Comparison of ENCODE assay signal across 24 mouse cellular contexts in genomic region chr4:141528938-141529337, GRCm38 (mm10). TPM values are rescaled to one million over a fixed set of nuclear protein-coding genes. Genes with fewer than 3 reads are reported as not detected.
A peak's percentile ranks its signal among the peaks of the same experiment; 100 is the strongest.
DNase-seq lines count a peak whose midpoint lies in the region; ATAC-seq and TF ChIP-seq lines count a peak whose summit lies in the region.
"Had no signal": no experiment of that assay in that cellular context is flagged by ENCODE, and none has a peak within 500 bp of the region (broad histone marks: within the 10 kb centered on the region; RNA-seq: fewer than 3 reads in every experiment).

No protein-coding gene starts in this region.

- H3K9ac ChIP-seq in intestine, embryonic 15.5 days: no peak overlapping the region
- H3K9ac ChIP-seq in intestine, embryonic 16.5 days (ENCODE audit: low read depth, low read length): no peak overlapping the region
- no peak overlapping the region for H3K9ac ChIP-seq in lung, postnatal 0 days (replicated peaks; ENCODE audit: low read depth)
- H3K9ac ChIP-seq: embryonic facial prominence, embryonic 15.5 days; forebrain, embryonic 12.5 days; forebrain, postnatal 0 days; hindbrain, embryonic 13.5 days; limb, embryonic 13.5 days; stomach, embryonic 15.5 days had no signal

- no peaks in the 10 kb centered on the region for H3K9me3 ChIP-seq in intestine, embryonic 15.5 days
- H3K9me3 ChIP-seq in intestine, embryonic 16.5 days (ENCODE audit: control insufficient read depth, low read length): no peaks in the 10 kb centered on the region
- H3K9me3 ChIP-seq in lung, postnatal 0 days (ENCODE audit: low read length): no peaks in the 10 kb centered on the region
- H3K9me3 ChIP-seq: embryonic facial prominence, embryonic 10.5 days; embryonic facial prominence, embryonic 15.5 days; forebrain, embryonic 12.5 days; G1E; hindbrain, embryonic 13.5 days; limb, embryonic 13.5 days; stomach, embryonic 15.5 days had no signal

- no peak overlapping the region for H3K4me2 ChIP-seq in intestine, embryonic 15.5 days (replicated peaks)
- no peak overlapping the region for H3K4me2 ChIP-seq in intestine, embryonic 16.5 days (ENCODE audit: low read depth, low read length)
- H3K4me2 ChIP-seq in lung, postnatal 0 days (replicated peaks; ENCODE audit: low read depth, low read length): no peak overlapping the region
- H3K4me2 ChIP-seq: embryonic facial prominence, embryonic 15.5 days; forebrain, embryonic 12.5 days; hindbrain, embryonic 13.5 days; limb, embryonic 13.5 days; midbrain, embryonic 11.5 days; stomach, embryonic 15.5 days had no signal

- H3K27me3 ChIP-seq in intestine, embryonic 15.5 days (replicated peaks): no peaks in the 10 kb centered on the region
- H3K27me3 ChIP-seq in intestine, embryonic 16.5 days (replicated peaks; ENCODE audit: control insufficient read depth, insufficient read depth, low read length): no peaks in the 10 kb centered on the region
- no peaks in the 10 kb centered on the region for H3K27me3 ChIP-seq in lung, postnatal 0 days (replicated peaks; ENCODE audit: insufficient read depth, low read length)
- H3K27me3 ChIP-seq: embryonic facial prominence, embryonic 15.5 days; forebrain, embryonic 12.5 days; hindbrain, embryonic 13.5 days; limb, embryonic 13.5 days; stomach, embryonic 15.5 days had no signal

- WGBS in intestine, embryonic 15.5 days: 87% methylated on average over 11 of the region's 11 CpGs
- WGBS in intestine, embryonic 16.5 days: 89% methylated on average over 11 of the region's 11 CpGs
- WGBS in lung, postnatal 0 days: 89% methylated on average over 11 of the region's 11 CpGs

- ATAC-seq in intestine, embryonic 15.5 days: peak; percentile 52; the same call in 1 of the 2 replicates
- no peak for ATAC-seq in intestine, embryonic 16.5 days
- no peak for ATAC-seq in lung, postnatal 0 days
- ATAC-seq: forebrain, postnatal 0 days; midbrain, embryonic 16.5 days had no signal

- peak; percentile 12; the same call in 1 of the 2 replicates for TF ChIP-seq CTCF in lung, postnatal 0 days (IDR thresholded peaks at IDR 0.05)

- intact Hi-C loops in left cerebral cortex, postnatal 10 days (cut with DNase I): no loop called here

- DNase-seq in lung, postnatal 0 days (ENCODE audit: low spot score): no peak
- DNase-seq in lung, postnatal 25 days (ENCODE audit: low spot score): no peak
- DNase-seq in ZHBTc4 (ENCODE audit: low read depth, low spot score): peak; percentile 70
- no peak for DNase-seq in kidney, adult 11 months
- no peak for DNase-seq in left cerebral cortex, postnatal 10 days (ENCODE audit: extremely low spot score in 1 of 2, low spot score in 2 of 2)
- DNase-seq: B cell, adult 2 months; cerebellum, adult 2 months; cerebellum, postnatal 14 days; forebrain, postnatal 0 days; kidney, adult 9 months; kidney, postnatal 10 days; right cerebral cortex, postnatal 25 days; thymus, postnatal 14 days had no signal

- no peak overlapping the region for H3K27ac ChIP-seq in intestine, embryonic 15.5 days
- no peak overlapping the region for H3K27ac ChIP-seq in intestine, embryonic 16.5 days (ENCODE audit: low read length)
- no peak overlapping the region for H3K27ac ChIP-seq in lung, postnatal 0 days (ENCODE audit: low read length)
- H3K27ac ChIP-seq: embryonic facial prominence, embryonic 10.5 days; embryonic facial prominence, embryonic 15.5 days; forebrain, embryonic 12.5 days; hindbrain, embryonic 13.5 days; limb, embryonic 13.5 days; stomach, embryonic 15.5 days had no signal

- H3K4me3 ChIP-seq in intestine, embryonic 15.5 days (replicated peaks): no peak overlapping the region
- no peak overlapping the region for H3K4me3 ChIP-seq in intestine, embryonic 16.5 days (ENCODE audit: low read length)
- H3K4me3 ChIP-seq in lung, postnatal 0 days (ENCODE audit: low read depth, low read length): no peak overlapping the region
- H3K4me3 ChIP-seq: embryonic facial prominence, embryonic 10.5 days; embryonic facial prominence, embryonic 15.5 days; forebrain, embryonic 12.5 days; hindbrain, embryonic 13.5 days; limb, embryonic 13.5 days; stomach, embryonic 15.5 days had no signal

- no peak for TF ChIP-seq EP300 in lung, postnatal 0 days (IDR thresholded peaks at IDR 0.05)

- peaks cover 6% of the 10 kb centered on the region; the same call in 1 of the 2 replicates for H3K4me1 ChIP-seq in intestine, embryonic 15.5 days (replicated peaks)
- H3K4me1 ChIP-seq in intestine, embryonic 16.5 days (ENCODE audit: control insufficient read depth, insufficient read depth, low read length): peaks cover 3% of the 10 kb centered on the region; the same call in 1 of the 2 replicates
- no peaks in the 10 kb centered on the region; the same call in 1 of the 2 replicates for H3K4me1 ChIP-seq in lung, postnatal 0 days (ENCODE audit: insufficient read depth, low read depth, low read length)

- no peaks in the 10 kb centered on the region for H3K36me3 ChIP-seq in intestine, embryonic 15.5 days
- H3K36me3 ChIP-seq in intestine, embryonic 16.5 days (ENCODE audit: control insufficient read depth, insufficient read depth, low read length): no peaks in the 10 kb centered on the region
- H3K36me3 ChIP-seq in lung, postnatal 0 days (ENCODE audit: insufficient read depth, low read length): no peaks in the 10 kb centered on the region
- H3K36me3 ChIP-seq: embryonic facial prominence, embryonic 15.5 days; stomach, embryonic 15.5 days had no signal

RNA-seq across cellular contexts. Expression of gene Spen, which starts 9.5 kb away (rescaled TPM):
- 7.4 and 10.5 TPM in 2 replicates for polyA plus RNA-seq in intestine, embryonic 15.5 days (2015; fragmentation: Nextera tagmentation; extraction: Ambion mirVana)
- polyA plus RNA-seq in intestine, embryonic 16.5 days (2015; fragmentation: Nextera tagmentation; extraction: Ambion mirVana): 6.2 and 6.3 TPM in 2 replicates
- polyA plus RNA-seq in lung, postnatal 0 days (2015; fragmentation: Nextera tagmentation; extraction: Ambion mirVana): 5.7 and 8.8 TPM in 2 replicates
- total RNA-seq in left cerebral cortex, postnatal 10 days (2021): 10 to 100 TPM; 56.8 to 59.9 TPM
